Mouse (Mus musculus) cerebellum, postnatal 25 days (tissue): Measurements from ENCODE around the gene Agtpbp1.

Experiments used
- DNase-seq, 2 experiments: peaks; one replicate each; pipeline ENCODE4 v3.0.0; 2021; ENCODE audit warnings: mixed read lengths in 2 of 2

The Agtpbp1 gene

DNA sequence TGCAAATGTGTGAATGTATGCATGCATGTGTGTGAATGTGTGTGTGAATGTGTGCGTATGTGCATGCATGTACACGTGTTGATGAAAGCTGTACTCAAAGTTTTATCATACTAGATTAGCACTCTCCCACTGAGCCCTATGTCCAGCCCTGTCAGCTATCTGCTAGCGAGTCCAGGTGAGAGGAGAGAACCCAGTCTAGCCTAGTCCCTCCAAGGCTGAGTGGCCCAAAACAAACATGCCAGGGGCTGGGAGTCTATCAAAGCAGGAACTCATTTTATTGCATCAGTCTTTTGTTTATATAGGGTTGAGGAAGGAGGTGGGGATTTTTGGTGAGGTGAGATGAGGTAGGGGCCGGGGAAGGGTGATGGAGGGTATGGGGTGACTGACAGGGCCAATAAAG lies 172.4 kb downstream of the Agtpbp1 start:
- no peak for DNase-seq

DNA sequence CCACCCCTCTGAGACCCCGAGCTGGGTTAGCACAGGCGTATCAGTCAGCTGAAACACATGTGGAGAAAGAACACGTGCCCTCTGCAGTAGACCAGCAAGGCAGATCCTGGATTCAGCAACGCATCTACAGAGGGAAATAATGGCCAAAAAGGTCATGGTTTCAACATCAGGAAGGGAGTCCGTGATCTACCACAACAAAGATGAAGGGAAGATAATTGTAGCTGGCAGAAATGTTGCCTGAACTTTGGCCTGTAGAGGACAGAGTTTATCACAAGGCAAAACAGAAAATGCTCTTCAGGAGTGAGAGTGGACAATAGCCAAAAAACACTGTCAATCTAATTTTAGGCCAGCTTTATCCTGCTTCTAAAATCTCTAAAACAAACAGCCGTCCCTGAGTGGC lies 177.8 kb downstream of the Agtpbp1 start:
- DNase-seq: no peak

- DNase-seq: no peak
These were observed 182.8 kb downstream of the Agtpbp1 start for GRCm38 (mm10) chr13:59402026-59402775.

GRCm38 (mm10) chr13:59397571-59397970 lies 187.5 kb downstream of the Agtpbp1 start:
- peak; percentile 52 to 74 for DNase-seq
